Mouse (Mus musculus) hindbrain, embryonic 13.5 days (tissue): ENCODE measurements around the gene Tex50. TPM values are rescaled to one million over a fixed set of nuclear protein-coding genes. Genes with fewer than 3 reads are reported as not detected.
"Not testable (repeated sequence)": the region's sequence is repeated elsewhere in the genome, so short reads cannot be mapped to it uniquely, and the experiment has no call there.

Experiments used
- ATAC-seq: fragments of 200-750 bp; cut with Nextera tagmentation; 2 replicates; pipeline ENCODE4 v1.8.0; 2017; ENCODE audit warnings: moderate TSS enrichment; ENCODE audit not compliant: low FRiP score
- H3K27ac ChIP-seq: fragments of 300-500 bp; sonication (generic); 2 replicates; pipeline ENCODE4 v1.5.1; 2015; ENCODE audit warnings: inconsistent platforms, mild to moderate bottlenecking, moderate library complexity
- H3K27me3 ChIP-seq: fragments of 300-500 bp; sonication (generic); 2 replicates; pipeline ENCODE4 v1.6.1; 2015; ENCODE audit warnings: mild to moderate bottlenecking, inconsistent platforms
- H3K36me3 ChIP-seq: fragments of 300-500 bp; sonication (generic); 2 replicates; pipeline ENCODE4 v1.6.1; 2015; ENCODE audit warnings: mild to moderate bottlenecking, inconsistent platforms
- H3K4me1 ChIP-seq: fragments of 300-500 bp; sonication (generic); replicated peaks from 2 replicates; pipeline ENCODE4 v1.6.1; 2015; ENCODE audit warnings: inconsistent platforms
- H3K4me2 ChIP-seq: fragments of 300-500 bp; sonication (generic); 2 replicates; pipeline ENCODE4 v1.6.1; 2015; ENCODE audit warnings: inconsistent platforms, mild to moderate bottlenecking, moderate library complexity
- H3K4me3 ChIP-seq: fragments of 300-500 bp; sonication (generic); 2 replicates; pipeline ENCODE4 v1.5.1; 2015; ENCODE audit warnings: mild to moderate bottlenecking, inconsistent platforms
- H3K9ac ChIP-seq: fragments of 300-500 bp; sonication (generic); 2 replicates; pipeline ENCODE4 v1.6.1; 2015; ENCODE audit warnings: mild to moderate bottlenecking, inconsistent platforms
- H3K9me3 ChIP-seq: fragments of 300-500 bp; sonication (generic); 2 replicates; pipeline ENCODE4 v1.6.1; 2016; ENCODE audit warnings: inconsistent platforms
- WGBS: fragments of 180-500 bp; shearing (Covaris S2); methylation state at CpG from one replicate; pipeline ENCODE4 v1.1.7; 2015; 5-methylcytosine and 5-hydroxymethylcytosine counted together
- polyA plus RNA-seq: library from polyadenylated mRNA; unstranded; fragments of >200 nt; fragmentation: Nextera tagmentation; extraction: Ambion mirVana; gene quantifications from 2 replicates; pipeline ENCODE4 v1.2.1, GENCODE M21; 2015

Tex50 gene
- polyA plus RNA-seq, 1 experiment from 2014 or later, result 0.82 TPM

DNA sequence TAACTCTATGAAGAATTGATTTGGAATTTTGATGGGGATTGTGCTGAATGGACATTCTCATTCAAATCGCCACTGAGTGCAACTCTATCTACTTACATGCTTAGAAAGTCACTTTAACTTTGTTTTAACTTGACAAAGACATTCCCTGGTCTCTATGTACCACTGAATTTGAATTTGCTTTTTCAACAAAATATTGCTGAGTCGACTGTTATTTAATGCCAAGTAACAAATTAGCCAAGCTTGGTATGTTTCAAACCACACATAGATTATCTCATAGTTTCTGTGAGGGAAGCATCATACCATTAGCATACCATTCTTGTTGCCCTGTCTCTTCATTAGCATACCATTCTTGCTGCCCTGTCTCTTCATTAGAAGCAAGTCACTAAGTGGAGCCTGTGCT, 11.2 kb downstream of the Tex50 start:
- H3K9ac ChIP-seq, result no peak overlapping the region
- WGBS, result 82% methylated on average over 2 of the region's 2 CpGs
- H3K27me3 ChIP-seq, result no peaks in the 10 kb centered on the region
- H3K27ac ChIP-seq, result no peak overlapping the region
- no peak overlapping the region for H3K4me2 ChIP-seq
- no peak overlapping the region for H3K4me3 ChIP-seq
- H3K4me1 ChIP-seq, result 0 out of 2 replicates have a peak, but pooled peaks cover 3% of the 10 kb centered on the region
- no peak for ATAC-seq
- H3K36me3 ChIP-seq, result no peaks in the 10 kb centered on the region
- no peaks in the 10 kb centered on the region for H3K9me3 ChIP-seq

DNA sequence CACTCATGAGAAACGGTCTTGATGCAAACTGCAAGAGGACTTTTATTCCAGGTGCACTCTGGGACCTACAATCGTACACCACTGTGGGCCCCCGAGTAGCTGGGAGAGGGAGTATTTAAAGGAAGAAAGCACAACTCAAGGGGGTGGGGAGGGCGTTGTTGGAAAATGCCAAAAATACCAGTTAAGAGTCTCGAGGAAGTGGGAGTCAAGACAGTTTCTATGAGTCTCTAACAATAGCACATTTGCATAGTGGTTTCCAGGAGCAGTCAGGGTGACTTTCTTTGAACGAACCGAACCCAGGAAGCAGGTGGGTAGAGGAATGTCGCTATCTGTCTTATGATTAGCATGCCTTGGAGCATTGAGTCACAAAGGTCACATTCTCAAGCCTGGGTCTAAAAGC, 13.5 kb downstream of the Tex50 start:
- not testable (repeated sequence) for H3K27me3 ChIP-seq, H3K27ac ChIP-seq, ATAC-seq, H3K4me3 ChIP-seq, H3K9me3 ChIP-seq, H3K4me1 ChIP-seq, H3K36me3 ChIP-seq, H3K9ac ChIP-seq, H3K4me2 ChIP-seq
- WGBS, result 92% methylated on average over 8 of the region's 8 CpGs

DNA sequence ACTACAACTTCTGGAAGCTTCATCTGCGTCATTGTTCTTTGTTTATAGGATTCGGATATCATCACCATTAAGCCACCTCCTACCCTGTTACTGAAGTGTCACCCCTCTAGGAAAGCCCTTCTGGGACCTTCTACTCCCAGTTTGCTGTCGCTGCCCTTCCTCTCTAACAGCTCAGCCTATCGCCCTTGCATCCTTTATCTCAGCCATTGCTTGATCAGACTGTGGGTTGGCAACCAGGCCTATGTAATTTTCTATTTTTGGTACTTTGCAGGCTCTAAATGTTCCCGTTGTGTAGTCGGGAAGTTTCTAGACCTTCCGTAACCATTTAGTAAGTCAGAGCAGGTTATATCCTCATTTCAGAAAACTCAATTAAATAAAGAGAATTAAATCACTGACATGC, 15.9 kb downstream of the Tex50 start:
- peak overlapping the region; percentile 49 for H3K4me3 ChIP-seq
- 0 out of 2 replicates have a peak, but pooled peaks have one; percentile 50 for ATAC-seq
- no peak overlapping the region for H3K27ac ChIP-seq

DNA sequence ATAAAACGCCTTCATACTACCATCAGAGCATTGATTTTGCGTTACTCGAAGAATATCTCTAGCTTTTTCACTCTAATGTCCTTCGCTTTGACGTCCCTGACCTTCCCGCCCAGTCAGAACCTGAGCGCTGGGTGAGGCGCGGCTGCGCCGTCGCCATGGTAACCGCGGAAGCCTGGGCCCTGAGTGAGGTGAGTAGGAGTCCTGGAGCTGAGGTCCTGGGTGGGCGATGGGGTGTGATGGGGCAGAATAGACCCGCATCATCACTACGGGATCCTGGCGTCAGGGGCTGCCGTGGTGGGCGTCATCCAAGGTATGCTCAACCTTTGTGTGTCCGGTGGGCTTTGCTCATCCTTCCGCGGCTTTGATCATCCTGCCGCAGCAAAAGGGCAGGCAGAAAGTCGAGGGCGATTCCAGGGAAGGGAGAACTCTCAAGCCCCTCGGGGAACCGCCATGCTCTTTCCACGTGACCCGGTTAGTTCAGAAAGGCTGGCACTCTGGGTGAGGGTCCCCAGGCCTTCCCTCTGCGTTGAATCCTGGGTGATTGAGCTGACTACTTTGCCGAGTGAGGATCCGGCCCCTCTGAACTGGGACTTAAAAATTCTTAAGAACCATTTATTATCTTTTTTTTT, 16.5 kb downstream of the Tex50 start, which contains the start of gene Ankrd45:
Ankrd45 (plus strand) TSS at position 161 of the 629 bp plus-strand sequence.
- H3K36me3 ChIP-seq, result no peaks in the 10 kb centered on the region
- no peaks in the 10 kb centered on the region for H3K27me3 ChIP-seq
- peak within 1 kb of the TSS; percentile 73 for H3K9ac ChIP-seq
- 5% methylated on average over 33 of the region's 33 CpGs for WGBS
- peak; percentile 96 for ATAC-seq
- peak within 1 kb of the TSS; percentile 68 for H3K4me2 ChIP-seq
- H3K9me3 ChIP-seq, result no peaks in the 10 kb centered on the region
- 0 out of 2 replicates have a peak within 1 kb of the TSS, but pooled peaks have one; percentile 3 for H3K27ac ChIP-seq
- peak within 1 kb of the TSS; percentile 49 for H3K4me3 ChIP-seq
- 0 out of 2 replicates have a peak, but pooled peaks cover 8% of the 10 kb centered on the region for H3K4me1 ChIP-seq

More for the DNA sequence above, 15.9 kb downstream of the Tex50 start:
- peak overlapping the region; percentile 68 for H3K4me2 ChIP-seq
- no peaks in the 10 kb centered on the region for H3K27me3 ChIP-seq
- 0 out of 2 replicates have a peak, but pooled peaks cover 8% of the 10 kb centered on the region for H3K4me1 ChIP-seq
- no peaks in the 10 kb centered on the region for H3K9me3 ChIP-seq
- H3K36me3 ChIP-seq, result no peaks in the 10 kb centered on the region
- peak overlapping the region; percentile 73; the same call in 1 of the 2 replicates for H3K9ac ChIP-seq
- 87% methylated on average over 7 of the region's 7 CpGs for WGBS

DNA sequence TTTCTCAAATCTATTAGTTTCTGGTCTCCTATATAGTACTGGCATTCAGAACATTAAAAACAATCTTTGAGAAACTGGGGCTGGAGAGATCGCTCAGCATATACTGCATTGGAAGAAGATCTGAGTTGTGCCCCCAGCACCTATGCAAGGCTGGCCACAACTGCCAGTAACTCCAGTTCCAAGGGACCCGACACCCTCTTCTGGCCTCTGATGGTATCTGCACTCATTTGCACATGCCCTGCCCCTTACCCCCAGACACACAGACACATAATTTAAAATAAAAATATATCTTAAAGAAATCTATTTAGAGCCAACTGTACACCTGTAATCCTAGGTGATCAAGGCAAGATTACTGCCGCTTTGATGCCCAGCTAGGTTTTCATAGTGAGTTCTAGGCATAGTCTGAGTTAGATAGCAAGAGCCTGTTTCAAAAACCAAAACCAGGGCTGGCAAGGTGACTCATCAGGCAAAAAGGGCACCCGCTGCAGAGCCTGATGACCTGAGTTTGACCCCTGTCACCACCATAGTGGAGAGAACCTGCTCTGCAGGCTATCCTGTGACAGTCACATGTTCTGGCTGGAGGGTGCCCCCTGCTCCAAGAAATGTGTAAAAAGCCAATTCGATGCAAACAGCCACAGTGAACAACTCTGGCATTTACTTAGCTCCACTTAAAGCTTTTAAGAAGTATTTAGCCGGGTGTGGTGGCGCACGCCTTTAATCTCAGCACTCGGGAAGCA, 18.9 kb downstream of the Tex50 start:
- 82% methylated on average over 9 of the region's 9 CpGs for WGBS
- H3K27me3 ChIP-seq, result no peaks in the 10 kb centered on the region

DNA sequence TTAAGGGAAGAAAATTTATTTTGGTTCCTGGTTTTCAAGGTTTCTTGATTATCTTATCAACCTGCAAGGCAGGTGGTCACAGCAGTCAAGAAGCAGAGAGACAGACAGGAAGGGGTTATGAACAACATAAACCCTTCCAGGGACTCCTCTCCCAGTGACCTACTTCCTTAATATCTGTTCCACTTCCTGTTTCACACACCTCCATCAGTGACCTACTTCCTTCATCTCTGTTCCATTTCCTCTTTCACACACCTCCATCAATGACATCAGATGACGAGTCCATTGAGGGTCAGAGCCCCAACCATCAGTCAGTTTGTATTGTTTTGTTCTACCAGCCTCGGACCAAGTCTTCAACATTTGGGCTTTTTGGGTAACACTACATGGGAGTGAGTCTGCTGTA, 19.6 kb downstream of the Tex50 start:
- no peaks in the 10 kb centered on the region for H3K27me3 ChIP-seq
- no peak overlapping the region for H3K4me2 ChIP-seq
- H3K9ac ChIP-seq, result no peak overlapping the region
- H3K4me3 ChIP-seq, result no peak overlapping the region
- H3K27ac ChIP-seq, result no peak overlapping the region
- H3K36me3 ChIP-seq, result no peaks in the 10 kb centered on the region
- no peak for ATAC-seq
- no peaks in the 10 kb centered on the region for H3K9me3 ChIP-seq
- H3K4me1 ChIP-seq, result 0 out of 2 replicates have a peak, but pooled peaks cover 8% of the 10 kb centered on the region
- WGBS, result 88% methylated on average over 2 of the region's 2 CpGs

More for the DNA sequence above, 18.9 kb downstream of the Tex50 start:
- no peak overlapping the region for H3K9ac ChIP-seq
- no peak overlapping the region for H3K4me3 ChIP-seq
- no peak overlapping the region for H3K4me2 ChIP-seq
- ATAC-seq, result no peak
- 0 out of 2 replicates have a peak, but pooled peaks cover 8% of the 10 kb centered on the region for H3K4me1 ChIP-seq
- no peaks in the 10 kb centered on the region for H3K36me3 ChIP-seq
- H3K9me3 ChIP-seq, result no peaks in the 10 kb centered on the region
- no peak overlapping the region for H3K27ac ChIP-seq

DNA sequence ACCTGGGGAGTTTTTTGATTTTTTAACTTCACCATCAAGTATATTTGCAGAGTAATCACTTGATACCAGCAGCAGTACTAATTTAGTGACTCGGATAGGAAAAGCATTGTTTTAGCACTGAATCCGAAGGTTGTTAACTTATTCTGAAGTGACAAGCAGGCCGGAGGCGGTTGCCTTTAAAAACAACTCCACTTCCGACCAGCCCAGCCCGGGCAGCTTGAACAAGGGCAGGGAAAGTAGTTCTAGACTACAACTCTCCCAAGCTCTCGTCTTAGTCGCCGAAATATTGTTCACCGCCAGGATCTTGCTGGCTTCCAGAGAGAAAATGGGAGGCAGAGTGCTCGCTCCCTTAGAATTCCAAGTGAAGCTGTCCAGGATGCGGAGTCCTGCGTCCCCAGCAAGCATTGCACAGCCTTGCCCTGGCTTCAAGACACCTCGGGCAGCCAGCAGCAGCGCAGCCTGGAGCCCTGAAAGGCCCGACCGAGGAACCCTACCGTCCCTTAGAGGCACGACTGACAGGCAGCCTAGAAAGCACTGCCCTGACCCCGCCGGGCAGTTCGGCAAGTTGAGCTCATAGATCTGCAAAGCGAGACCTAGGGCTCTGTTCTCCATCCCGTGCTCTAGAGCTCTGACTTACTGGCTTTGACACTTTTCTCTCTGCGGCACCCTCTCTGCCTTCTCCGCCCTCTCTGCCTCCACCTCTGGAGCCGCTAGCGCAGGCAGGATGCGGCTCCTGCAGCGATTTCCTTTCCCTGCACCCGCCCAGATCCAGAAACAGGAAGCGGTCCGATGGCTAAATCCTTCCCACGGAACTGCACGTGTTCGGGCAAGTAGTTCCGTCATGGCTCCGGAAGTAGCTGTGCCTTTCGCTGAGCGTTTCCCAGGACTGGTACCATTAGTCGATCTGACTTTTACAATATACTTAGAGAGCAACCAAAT, 28.1 kb downstream of the Tex50 start, which contains the start of gene Klhl20:
Klhl20 (minus strand) TSS at position 786 of the 939 bp plus-strand sequence.
- Histone ChIP-seq H3K4me1 (peaks cover 18% of the 10 kb centered on the region), H3K27ac (peak within 1 kb of the TSS; percentile 84), H3K9me3 (no peaks in the 10 kb centered on the region), H3K4me3 (peak within 1 kb of the TSS; percentile 96), H3K9ac (peak within 1 kb of the TSS; percentile 95), H3K36me3 (peaks cover 6% of the 10 kb centered on the region; the same call in 1 of the 2 replicates), H3K4me2 (peak within 1 kb of the TSS; percentile 92), H3K27me3 (peaks cover 8% of the 10 kb centered on the region)
- ATAC-seq, result peak; percentile 97
- 2% methylated on average over 39 of the region's 41 CpGs for WGBS

DNA sequence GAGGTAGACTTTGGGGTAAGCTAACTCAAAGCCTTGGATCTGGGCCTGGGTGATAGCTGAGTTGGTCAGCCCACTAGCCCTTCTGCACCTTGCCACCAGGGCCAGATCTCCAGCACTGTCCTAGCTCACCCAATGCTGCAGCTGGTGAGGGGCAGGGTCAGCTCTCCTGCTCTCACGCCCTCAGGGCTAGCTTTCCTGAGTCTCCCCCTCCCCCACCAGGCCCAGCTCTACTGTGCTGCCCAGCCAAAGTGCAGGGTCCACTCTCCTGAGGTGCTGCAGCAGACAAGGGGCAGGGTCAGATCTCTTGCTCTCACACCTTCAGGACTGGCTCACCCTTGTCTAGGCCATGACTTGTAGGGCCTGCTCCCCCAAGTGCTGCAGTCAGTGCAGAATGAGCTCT, 32.7 kb downstream of the Tex50 start:
- WGBS, result 92% methylated on average over 1 of the region's 1 CpGs
- no peak for ATAC-seq

DNA sequence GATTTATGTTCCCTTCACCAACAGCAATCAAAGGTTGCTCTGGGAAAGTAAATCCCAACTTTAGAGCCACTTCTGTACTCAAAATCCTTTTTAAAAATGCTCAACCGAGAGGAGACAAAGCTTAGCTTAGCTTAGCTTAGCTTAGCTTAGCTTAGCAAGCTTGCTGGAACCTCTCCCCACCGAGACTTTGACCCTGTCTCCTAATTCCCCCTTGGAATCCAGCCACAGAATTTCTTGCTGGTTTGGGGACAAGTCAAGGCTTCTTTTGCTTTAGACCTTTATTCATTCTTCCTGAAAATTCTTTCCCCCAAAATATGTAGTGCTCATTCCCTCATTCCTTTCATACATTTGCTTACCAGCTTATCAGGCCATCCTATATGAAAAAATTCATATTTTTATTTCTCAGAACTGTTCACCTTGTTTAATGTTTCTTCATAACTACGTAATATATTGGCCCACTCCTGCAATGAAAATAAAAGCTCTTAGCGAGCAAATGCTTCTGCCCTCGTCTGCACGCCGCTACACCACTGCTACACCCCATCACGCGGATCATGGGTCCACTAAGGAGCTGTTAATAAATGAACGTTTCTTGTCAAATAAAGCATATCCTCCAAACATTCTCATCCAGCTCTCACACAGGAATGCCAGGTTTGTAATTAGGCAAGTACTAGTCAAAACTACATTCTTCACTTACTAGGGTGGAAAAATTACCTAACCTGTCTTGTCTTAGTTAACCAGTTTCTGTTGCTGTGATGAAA, 36.3 kb downstream of the Tex50 start:
- ATAC-seq, result no peak
- no peaks in the 10 kb centered on the region for H3K9me3 ChIP-seq
- H3K27ac ChIP-seq, result no peak overlapping the region
- H3K9ac ChIP-seq, result no peak overlapping the region
- no peaks in the 10 kb centered on the region for H3K27me3 ChIP-seq
- H3K4me1 ChIP-seq, result 0 out of 2 replicates have a peak, but pooled peaks cover 1% of the 10 kb centered on the region
- H3K36me3 ChIP-seq, result peaks cover 15% of the 10 kb centered on the region
- no peak overlapping the region for H3K4me2 ChIP-seq
- WGBS, result 89% methylated on average over 10 of the region's 10 CpGs
- no peak overlapping the region for H3K4me3 ChIP-seq

More for the DNA sequence above, 32.7 kb downstream of the Tex50 start:
- Histone ChIP-seq H3K9me3 (no peaks in the 10 kb centered on the region), H3K4me2 (no peak overlapping the region), H3K27ac (no peak overlapping the region), H3K4me1 (peaks cover 18% of the 10 kb centered on the region), H3K4me3 (no peak overlapping the region), H3K27me3 (no peaks in the 10 kb centered on the region), H3K9ac (no peak overlapping the region), H3K36me3 (peaks cover 10% of the 10 kb centered on the region; the same call in 1 of the 2 replicates)

DNA sequence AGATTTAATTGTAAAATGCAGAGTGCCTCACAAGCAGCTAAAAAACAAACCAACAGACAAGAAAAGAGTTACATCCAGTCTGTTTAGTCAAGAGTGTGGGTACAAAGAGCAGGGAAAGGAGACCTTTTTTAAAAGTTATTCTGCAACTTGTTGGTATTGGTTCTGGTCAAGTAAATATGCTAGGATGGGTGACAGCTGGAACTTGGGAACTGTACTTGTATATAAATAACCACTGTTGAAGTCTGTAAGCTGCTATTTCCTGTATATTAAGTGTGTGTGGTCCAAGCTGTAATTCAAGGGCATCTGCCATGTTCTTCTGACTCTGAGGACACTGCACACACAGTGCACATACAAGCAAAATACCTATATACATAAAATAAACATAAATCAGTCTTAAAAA, 44.5 kb downstream of the Tex50 start:
- Histone ChIP-seq H3K4me3 (no peak overlapping the region), H3K9ac (no peak overlapping the region), H3K27me3 (no peaks in the 10 kb centered on the region), H3K4me2 (no peak overlapping the region), H3K36me3 (peaks cover 3% of the 10 kb centered on the region; the same call in 1 of the 2 replicates), H3K9me3 (no peaks in the 10 kb centered on the region), H3K27ac (no peak overlapping the region), H3K4me1 (no peaks in the 10 kb centered on the region)
- no peak for ATAC-seq

DNA sequence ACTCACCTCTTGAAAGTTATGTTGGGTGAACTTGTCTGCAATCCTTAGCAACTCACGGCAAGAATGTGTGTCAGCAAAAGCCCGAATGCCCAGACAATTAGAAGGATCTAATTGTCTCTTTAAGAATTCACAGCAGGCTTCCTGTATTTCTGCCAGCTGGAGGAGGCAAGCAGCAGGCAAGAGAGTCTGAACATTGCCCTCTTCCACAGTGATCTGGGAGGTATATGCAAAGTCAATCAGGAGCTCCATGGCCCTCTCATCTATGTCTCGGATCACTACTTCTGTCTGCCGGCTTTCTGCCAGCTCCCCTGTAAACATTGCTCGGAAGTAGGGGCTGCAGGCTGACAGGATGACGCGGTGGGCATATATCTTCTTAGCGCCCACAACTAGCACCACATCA, 49.9 kb downstream of the Tex50 start:
- no peak overlapping the region for H3K4me3 ChIP-seq
- no peak overlapping the region for H3K9ac ChIP-seq
- no peak overlapping the region for H3K4me2 ChIP-seq
- H3K27ac ChIP-seq, result no peak overlapping the region
- no peaks in the 10 kb centered on the region for H3K4me1 ChIP-seq
- WGBS, result 88% methylated on average over 8 of the region's 8 CpGs
- H3K9me3 ChIP-seq, result no peaks in the 10 kb centered on the region
- no peaks in the 10 kb centered on the region for H3K27me3 ChIP-seq
- no peak for ATAC-seq
- H3K36me3 ChIP-seq, result peaks cover 28% of the 10 kb centered on the region
